Mouse (Mus musculus) adrenal gland, adult 8-10 months (tissue): ENCODE data around the gene Gast. TPM values are rescaled to one million over a fixed set of nuclear protein-coding genes. Genes with fewer than 3 reads are reported as not detected.
"Not testable (repeated sequence)": the region's sequence is repeated elsewhere in the genome, so short reads cannot be mapped to it uniquely, and the experiment has no call there.

Experiments used
- DNase-seq: peaks from one replicate; pipeline ENCODE4 v3.0.0; 2022
- total RNA-seq, 4 experiments: library from RNA; stranded (reverse); gene quantifications; 2 replicates each; pipeline ENCODE4 v1.2.4; 2022

Gene Gast
- total RNA-seq, 4 experiments from 2014 or later, result not detected

DNA sequence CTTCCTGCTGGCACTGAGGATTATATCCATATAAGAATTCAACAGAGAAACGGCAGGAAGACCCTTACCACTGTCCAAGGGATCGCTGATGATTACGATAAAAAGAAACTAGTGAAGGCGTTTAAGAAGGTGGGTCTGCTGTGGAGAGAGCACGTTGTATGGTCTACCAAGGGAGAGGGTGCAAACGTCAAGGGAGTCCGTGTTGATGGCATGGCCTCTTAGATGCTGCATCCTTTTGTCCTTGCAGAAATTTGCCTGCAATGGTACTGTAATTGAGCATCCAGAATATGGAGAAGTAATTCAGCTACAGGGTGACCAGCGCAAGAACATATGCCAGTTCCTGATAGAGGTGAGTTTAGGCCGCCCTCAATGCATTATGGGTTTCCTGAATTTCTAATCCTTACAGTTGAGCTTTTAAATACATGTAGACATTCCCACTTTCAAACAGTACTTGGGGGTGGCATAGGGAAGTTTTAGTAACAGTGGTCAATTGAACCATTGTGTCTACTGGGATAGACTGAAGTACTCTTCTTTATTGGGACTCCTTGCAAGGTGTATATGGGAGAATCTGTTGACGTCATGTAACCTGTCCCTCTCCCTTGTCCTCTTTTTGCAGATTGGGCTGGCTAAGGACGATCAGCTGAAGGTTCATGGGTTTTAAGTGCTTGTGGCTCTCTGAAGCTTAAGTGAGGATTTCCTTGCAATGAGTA lies 13.4 kb upstream of the Gast start:
- not testable (repeated sequence) for DNase-seq

DNA sequence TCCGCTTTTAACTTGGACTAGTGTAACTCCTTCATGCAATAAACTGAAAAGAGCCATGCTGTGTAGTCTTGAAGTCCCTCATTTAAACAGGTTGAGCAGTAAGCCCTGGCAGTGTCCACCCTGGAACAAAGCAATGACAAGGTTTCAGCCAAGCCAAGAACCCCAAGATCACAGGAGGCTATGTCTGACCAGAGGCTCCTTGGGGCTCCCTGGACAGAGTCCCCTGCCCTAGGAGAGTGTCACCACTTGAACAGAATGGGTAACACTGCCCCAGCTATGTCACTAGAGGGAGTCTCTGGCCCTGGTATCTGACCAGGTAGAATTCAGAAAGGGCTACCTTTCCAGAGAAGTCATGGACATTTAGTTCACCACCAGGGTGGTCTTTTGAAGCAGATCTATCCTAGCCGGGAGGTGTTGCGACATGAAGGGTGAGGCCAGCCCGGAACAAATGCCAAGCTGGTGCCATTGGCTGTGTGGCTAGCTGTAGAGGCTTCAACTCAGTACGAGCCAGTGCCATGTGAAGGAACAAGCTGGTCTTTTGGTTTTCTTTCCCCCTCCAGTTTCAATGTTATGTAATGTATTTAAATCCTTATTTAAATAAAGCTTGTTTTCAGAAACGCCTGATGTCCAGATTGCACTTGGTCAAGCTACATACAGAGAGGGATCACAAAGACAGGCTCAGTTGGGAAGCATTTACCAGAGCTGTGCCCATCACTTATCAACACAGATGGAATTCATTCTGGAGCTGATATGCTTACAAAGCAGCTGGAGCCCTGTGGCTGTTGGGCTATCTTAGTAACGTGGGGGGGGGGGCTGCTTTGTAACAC lies 12.5 kb upstream of the Gast start:
- not testable (repeated sequence) for DNase-seq

DNA sequence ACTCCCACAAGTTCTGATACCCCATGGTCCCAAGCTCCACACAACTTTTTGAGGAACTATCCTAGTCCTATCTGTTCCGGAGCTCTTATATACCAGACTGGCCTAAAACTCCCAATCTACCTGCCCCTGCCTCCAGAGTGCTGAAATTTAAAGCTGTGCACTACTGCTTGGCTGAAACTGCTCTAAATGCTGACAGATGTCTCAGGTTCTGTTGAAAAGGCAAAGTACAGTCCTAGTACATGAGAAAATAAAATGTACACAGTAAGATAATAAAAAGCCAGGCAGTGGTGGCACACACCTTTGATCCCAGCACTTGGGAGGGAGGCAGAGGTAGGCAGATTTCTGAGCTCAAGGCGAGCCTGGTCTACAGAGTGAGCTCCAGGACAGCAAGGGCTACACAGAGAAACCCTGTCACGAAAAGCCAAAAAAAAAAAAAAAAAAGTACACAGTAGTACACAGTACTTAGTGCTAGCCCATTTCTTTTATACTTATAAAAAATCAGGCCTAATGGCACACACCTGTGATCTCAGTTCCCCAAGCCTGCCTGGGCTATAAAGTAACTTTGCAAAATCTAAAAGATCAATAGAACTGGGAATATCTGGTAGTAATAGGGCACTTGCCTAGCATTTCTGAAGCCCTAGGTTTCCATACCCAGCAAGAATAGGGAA lies 11.5 kb upstream of the Gast start:
- DNase-seq, result no peak

DNA sequence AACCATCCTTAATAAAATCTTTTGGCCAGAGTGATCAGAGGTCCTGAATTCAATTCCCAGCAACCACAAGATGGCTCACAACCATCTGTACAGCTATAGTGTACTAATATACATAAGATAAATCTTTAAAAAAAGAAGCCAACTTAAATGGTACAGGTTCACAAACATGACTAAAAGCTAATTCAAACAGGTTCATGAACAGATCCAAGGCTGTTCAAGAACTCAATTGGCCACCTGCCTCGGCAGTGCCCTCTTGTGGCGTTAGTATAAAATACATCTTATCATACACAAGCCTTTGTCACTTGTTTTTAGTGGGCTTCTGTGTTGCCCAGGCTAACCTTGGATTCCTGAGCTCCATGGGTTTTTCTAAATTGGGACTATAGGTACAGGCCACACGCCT lies 10.6 kb upstream of the Gast start:
- DNase-seq, result no peak

DNA sequence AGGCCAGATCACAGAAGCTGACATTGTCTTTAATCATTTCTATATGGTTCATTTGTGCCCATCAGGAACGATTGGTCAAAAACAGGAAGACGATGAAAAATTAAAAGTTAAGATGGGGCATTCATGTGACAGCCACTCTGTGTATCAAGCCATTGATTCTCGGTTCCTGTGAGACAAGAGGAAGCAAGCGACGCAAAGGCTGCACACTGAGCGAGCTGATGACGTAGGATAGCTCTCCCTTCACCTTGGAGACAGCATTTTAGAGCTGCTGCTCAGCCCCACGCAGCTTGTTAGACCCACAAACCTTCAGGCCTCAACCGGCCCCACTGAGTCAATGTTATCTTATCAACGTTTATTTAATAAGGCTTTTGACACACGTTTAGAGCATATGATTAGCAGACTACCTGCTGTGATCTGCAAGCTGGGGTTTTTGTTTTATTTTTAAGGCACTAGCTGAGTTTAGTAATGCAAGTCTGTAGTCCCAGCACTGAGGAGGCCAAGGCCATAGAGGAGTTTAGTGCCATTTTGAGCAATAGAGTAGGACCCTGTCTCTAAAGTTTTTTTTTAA lies 9.1 kb upstream of the Gast start:
- DNase-seq, result no peak

DNA sequence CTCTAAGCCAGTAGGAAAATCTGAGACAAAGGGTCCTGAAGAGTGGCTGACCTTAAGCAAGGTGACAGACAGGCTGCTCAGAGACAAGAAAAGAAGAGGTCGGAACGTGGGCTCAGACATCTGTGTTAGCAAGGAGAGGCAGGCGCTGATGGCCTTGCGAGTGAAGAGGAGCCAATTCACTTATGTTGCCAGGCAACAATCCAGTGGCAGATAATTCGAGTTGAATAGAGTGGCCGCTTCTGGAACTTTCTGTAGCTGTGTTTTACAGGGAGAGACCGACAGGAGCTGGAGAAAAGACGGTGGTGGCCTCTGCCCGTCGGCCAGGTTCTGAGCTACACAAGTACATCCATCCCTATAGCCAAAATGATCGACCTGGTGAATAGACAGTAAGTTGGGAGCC lies 6.9 kb upstream of the Gast start:
- no peak for DNase-seq

DNA sequence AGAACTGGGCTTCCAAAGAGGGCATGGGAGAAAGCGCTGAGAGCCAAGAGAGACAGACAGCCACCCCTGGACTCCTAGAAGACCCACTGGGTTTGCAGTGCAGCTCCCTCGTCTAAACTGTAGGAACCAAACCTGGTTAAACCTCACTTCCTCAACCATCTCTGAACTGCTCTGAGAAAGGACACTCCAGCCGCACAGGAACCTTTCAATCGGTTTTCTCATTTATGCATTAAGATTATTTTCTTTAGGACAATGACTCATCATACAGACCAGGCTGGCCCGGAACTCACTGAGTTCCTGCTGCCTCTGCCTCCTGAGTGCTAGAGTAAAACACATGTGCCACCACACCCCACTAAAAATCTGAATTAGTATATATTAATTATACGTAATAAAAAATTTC lies 6.4 kb upstream of the Gast start:
- no peak for DNase-seq

DNA sequence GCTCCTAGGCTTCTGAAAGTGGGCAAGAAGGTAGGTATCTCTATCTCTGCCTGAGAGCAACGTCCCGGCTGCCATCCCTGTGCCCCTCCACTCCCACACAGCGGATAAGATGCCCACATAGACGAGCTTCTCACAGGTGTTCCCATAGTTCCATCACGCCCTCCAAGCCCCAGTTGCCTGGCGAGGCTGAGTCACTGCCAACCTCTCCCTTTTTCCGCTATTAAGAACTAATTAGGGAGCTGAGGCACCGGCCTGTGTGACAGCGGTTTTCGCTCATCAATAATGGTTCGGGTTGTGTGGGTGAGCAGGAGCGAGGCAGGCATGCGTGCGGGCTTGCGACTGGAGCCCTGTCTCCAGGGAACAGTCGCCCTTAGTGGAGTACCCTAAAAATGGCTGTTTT lies 4.0 kb upstream of the Gast start:
- DNase-seq, result no peak

DNA sequence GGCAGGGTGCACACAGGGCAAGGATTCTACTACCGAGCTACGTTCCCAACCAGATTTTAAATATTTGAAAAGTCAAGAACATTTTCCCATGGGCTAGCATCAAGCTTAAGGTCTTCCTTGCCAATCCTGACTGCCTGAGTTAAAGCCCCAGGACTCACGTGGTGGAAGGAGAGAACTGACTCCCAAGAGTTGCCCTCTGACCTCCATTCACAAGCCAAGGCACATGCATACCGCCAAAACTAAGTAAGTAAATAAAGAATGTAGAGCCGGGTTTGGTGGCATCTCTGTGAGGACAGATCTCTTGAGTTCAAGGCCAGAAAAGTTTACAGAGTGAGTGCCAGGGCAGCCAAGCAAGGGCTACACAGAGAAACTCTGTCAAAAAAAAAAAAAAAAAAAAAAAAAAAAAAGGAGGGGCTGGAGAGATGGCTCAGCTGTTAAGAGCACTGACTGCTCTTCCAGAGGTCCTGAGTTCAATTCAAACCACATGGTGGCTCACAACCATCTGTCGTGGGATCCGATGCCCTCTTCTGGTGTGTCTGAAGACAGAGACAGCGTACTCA lies 3.3 kb upstream of the Gast start:
- DNase-seq, result not testable (repeated sequence)

DNA sequence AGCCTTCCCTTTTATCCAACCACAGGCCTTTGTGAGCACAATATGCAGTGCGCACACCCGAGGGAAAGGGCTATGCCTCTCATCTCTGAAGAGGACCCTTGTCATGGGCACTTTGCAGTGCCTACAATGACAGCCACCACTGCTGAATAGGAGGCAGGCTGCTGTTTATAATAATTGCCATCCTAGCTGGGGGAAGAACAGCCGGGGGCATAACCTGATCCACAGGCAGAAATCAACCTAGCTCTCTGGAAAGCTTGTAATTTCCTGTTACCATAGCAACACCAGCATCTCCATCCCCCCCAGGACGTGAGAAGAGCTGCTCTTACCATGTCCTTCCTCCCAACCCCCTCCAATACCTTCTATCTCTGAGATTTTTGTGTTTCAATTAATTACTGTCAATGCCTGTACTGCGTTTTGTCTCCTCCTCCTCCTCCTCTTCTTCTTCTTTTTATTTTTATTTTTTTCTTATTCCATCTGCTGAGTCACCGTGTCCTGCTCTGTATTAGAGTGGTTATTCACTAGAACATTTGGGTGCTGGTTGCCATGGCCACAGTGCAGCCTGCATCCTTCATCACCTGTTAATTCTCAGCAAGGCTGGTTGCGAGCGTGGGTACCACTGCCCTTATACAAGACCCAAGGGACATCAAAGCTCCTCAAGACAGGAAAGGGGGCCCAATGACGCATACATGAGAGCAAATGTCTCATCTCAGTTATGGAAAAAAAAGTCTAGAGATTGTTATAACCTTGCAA lies 1.3 kb upstream of the Gast start:
- DNase-seq, result no peak

DNA sequence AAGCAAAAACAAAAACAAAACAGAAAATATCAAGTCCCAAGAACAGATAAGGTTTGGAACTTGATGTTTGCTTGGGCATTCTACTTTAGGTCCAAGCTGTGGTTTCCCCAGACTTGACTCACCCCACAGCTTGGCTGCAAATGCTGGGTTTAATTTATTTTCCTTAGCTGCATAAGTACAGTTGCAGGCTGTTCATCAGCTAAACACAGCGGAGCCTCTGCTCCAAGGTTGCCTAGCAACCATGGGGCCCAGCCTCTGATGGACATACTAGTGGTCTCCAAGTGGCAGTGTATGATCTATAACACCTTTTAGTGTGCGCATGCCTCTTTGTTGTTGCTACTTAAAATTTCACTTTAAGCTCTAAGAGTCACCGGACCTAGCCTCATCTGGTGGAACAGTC lies 1.5 kb downstream of the Gast start:
- no peak for DNase-seq

DNA sequence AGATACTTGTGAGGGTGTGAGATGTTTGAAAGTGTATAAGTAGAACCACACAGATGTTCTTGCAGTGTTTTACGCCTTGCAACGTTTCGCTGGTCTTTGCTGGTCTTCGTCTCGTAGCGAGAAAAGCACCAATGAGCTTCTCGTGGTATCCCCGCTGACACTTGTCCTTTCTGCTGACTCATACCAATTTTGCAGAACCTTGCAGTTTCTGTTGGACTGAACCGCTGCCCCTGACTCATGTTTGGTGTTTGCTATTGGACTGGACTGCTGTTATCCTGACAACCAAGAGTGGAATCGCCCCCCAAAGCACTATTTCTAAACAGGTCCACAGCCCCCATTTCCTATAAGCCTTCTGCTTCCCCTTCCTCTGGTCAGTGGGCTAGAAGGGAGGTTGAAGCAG lies 10.1 kb downstream of the Gast start:
- DNase-seq, result no peak

DNA sequence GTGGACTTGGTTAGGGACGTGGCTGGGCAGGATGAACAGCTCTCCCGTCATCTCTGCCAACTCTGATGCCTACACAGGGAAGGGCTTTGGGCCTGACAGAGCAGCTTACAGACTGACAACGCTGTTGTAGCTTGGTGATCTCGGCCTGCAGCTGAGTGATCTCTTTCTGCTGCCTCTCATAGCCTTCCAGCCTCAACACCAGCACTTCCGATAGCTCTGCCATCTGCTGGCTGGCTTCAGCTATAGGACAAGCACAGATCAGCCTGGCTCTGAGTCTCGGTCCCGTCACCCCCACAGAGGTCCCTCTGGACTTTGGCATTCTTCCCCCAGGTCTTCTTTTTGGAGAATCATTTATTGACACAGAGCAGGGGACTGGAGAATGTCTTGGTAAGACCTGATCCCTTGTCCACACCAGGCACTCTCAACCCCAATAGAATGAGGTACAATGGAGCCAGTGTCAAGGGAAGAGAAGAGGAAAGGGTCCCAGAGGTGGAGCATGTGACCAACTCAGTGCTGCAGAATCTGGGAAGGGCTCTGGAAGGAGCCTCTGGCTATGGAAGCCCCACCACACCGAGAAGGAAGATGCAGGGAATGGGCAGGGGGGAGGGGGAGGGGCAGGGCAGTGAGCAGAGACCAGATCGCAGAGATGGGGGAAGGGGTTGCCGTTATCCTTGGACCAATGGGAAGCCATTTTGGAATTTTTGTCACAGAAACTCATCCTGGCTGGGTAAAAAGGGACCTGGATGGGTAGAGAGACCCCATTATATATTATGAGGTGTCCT lies 18.1 kb downstream of the Gast start:
- no peak for DNase-seq

DNA sequence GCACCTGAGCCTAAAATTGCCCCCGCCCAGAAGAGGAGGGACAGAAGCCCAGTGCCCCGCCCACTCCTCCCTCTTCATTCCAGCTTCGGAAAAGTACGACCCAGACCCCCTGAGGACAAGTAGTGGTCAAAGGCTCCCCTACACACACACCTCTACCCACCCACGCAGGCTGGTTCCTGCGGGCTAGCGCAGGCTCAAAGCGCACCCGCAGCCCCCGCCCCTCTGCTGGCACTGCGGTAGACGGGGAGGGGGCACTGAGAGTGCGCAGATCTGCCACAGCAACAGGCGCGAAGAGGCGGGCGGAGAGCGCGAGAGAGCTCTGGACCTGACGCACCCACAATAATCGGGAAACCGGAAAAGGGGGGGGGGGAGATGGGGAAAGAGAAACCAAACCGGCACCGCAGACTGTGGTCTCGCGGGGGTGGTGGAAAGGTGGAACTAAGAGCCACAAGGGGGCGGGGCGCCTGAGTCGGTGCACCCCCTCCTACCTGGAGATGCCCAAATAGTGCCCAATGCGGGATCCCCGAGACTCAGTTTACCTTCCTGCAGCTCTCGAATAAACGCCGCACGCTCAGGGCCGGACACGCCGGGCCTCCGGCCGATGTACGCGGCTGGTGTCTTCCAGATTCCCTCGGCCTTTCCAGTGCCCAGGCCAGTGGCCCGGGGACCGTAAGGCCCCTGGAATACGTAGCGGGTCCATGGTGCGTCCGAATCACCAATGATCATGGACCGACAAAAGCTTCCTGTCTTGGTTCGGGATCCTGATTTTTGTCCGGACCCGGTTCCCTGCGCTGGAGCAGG lies 21.1 kb downstream of the Gast start:
- no peak for DNase-seq

DNA sequence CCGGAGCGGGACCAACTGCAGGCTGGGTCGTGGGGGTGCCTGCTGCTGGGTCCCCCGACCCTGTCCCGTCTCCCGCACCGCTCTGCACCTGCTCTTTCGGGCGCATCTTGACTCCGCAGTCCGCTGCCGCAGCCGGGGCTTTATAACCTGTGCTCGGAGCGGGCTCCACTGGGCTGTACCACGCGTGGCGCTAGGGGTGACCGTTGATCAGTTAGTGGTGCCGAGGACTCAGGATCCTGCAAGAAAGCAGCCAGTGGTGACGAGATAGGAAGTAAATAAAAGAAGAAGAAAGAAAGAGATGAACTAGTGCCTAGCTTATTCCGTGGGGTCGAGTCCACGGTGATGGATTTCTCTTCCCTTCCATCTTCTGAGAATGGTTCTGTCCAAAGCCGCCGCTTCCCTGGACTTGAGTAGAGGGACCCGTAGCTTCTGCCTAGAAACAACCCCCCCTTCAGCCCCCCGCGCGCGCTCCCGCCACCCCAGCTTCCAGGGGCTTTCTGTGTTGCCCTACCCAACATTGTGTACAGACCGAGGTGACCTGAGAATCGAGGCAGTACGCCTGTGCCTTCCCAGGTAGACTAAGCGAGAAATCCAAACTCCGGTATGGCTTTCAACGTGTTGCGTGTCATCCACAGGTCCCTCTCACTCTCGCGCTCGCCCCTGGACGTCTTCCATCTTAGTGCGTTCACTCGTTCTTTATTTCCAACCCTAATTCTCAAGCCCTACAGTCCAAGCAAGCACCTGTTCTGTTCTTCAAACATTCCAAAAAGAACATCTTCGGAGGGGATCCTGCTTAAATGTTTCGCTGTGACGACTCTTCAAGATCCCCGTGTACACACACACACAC lies 22.0 kb downstream of the Gast start, which contains the start of gene Hap1:
TSS of gene Hap1 (minus strand) at position 157 of the 847 bp plus-strand sequence.
- DNase-seq, result peak; percentile 60

DNA sequence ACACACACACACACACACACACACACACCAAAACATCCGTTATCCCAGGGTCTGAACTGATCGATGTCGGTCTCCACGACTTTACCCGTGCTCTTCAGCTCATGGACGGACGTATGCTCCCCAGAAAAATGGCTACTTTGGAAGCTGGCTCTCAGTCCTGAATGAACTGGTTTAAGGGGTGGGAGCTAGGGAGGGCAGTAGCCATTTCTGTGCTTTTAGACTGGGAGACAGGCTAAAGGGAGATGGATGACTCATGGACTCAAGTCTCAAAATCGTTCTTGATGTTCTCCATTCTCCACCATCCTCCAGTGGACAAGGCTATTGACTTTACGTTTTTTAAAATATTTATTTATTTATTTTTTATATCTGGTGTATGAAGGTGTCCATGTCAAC lies 22.6 kb downstream of the Gast start:
- no peak for DNase-seq

DNA sequence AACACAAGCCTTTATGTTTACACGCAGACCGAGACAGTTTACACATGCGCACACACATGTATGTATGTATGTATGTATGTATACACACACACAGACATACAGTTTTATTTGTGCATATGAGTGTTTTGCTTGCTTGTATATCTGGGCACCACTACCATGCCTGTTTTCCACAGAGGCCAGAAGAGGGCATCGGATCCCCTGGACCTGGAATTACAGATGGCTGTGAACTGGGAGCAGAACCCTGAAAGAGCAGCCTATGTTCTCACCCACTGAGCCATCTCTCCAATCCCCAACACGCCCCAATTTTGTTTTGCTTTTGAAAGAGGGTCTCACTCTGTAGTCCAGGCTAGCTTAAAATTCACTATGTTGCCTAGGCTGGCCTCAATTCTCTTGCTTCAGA lies 23.2 kb downstream of the Gast start:
- no peak for DNase-seq

DNA sequence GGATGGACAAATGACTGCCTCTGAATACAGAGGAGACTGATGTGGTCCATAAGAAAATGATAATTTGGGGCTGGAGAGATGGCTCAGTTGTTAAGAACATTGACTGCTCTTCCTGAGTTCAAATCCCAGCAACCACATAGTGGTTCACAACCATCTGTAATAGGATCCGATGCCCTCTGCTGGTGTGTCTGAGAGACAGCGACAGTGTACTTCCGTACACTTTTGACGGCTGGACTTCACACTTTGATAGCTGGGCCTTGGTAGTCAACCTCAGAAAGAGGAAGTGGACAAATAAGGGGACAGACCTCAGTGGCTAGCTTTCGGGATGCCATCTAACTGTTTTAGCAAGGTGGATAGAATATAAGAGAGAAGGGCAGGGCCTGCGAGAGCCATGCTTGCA lies 26.0 kb downstream of the Gast start:
- DNase-seq, result no peak

DNA sequence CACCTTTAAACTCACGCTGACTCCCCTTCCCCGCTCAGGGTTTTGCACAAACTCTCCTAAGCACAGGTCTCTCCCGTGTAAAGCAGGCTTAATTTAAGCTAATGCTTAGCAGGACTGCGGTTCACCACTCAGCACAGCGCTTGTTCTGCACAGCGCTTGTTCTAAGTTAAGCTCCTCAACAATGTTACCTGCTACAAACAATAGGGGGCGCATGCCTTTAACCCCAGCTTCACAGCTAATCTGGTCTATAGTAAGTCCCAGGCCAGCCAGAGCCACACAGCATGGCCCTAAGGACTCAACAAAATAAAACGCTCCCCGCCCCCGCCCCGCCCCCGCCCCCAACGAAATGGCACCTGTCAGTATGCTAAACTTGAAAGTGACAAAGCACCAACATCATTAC lies 26.9 kb downstream of the Gast start:
- DNase-seq, result not testable (repeated sequence)
